Mouse (Mus musculus) erythroid progenitor cell, adult 5-6 weeks (primary cell): ENCODE results near the gene Gm11020. TPM values are rescaled to one million over a fixed set of nuclear protein-coding genes. Genes with fewer than 3 reads are reported as not detected.

Source experiments
- ATAC-seq: replicated peaks from 2 replicates; pipeline ENCODE4 v1.8.0; 2016; ENCODE audit warnings: moderate number of reproducible peaks, mild to moderate bottlenecking, moderate TSS enrichment, inconsistent platforms; ENCODE audit not compliant: poor library complexity, low FRiP score, severe bottlenecking
- total RNA-seq, 2 experiments: library from RNA; stranded (forward) in 1 of 2; stranded (reverse) in 1 of 2; fragments of 150-400 nt in 1 of 2; fragments of 186-747, 209-891 nt in 1 of 2; gene quantifications; 2 replicates each; pipeline versions ENCODE4 v1.2.3 to v1.2.4; 2015 to 2017; ENCODE audit warnings: low replicate concordance in 2 of 2

Gm11020 gene
- total RNA-seq, 2 experiments from 2014 or later, result not detected

GRCm38 (mm10) chr8:104341106-104341561, 19.8 kb downstream of the Gm11020 start:
- no peak for ATAC-seq

- no peak for ATAC-seq
Observed at GRCm38 (mm10) chr8:104341678-104342077, 20.3 kb downstream of the Gm11020 start.

GRCm38 (mm10) chr8:104342426-104342825, 21.1 kb downstream of the Gm11020 start:
- no peak for ATAC-seq

GRCm38 (mm10) chr8:104343957-104344356, 22.6 kb downstream of the Gm11020 start:
- peak; percentile 76 for ATAC-seq

- ATAC-seq, result no peak
Observed at GRCm38 (mm10) chr8:104344622-104345021, 23.3 kb downstream of the Gm11020 start.

- no peak for ATAC-seq
Observed at GRCm38 (mm10) chr8:104346706-104347105, 25.3 kb downstream of the Gm11020 start.

- ATAC-seq, result no peak
Observed at GRCm38 (mm10) chr8:104348971-104349370, 27.6 kb downstream of the Gm11020 start.

- ATAC-seq, result no peak
Observed at GRCm38 (mm10) chr8:104350047-104350446, 28.7 kb downstream of the Gm11020 start.

- ATAC-seq, result no peak
Observed at GRCm38 (mm10) chr8:104353186-104353585, 31.8 kb downstream of the Gm11020 start.

GRCm38 (mm10) chr8:104354504-104354903, 33.1 kb downstream of the Gm11020 start:
- no peak for ATAC-seq

- no peak for ATAC-seq
Observed at GRCm38 (mm10) chr8:104358637-104359036, 37.3 kb downstream of the Gm11020 start.

GRCm38 (mm10) chr8:104359778-104360456, 38.5 kb downstream of the Gm11020 start:
- no peak for ATAC-seq

- ATAC-seq, result no peak
Observed at GRCm38 (mm10) chr8:104365695-104366094, 44.3 kb downstream of the Gm11020 start.

- ATAC-seq, result no peak
Observed at GRCm38 (mm10) chr8:104367398-104367797, 46.0 kb downstream of the Gm11020 start.

- no peak for ATAC-seq
Observed at GRCm38 (mm10) chr8:104369591-104369990, 48.2 kb downstream of the Gm11020 start.

GRCm38 (mm10) chr8:104370071-104370470, 48.7 kb downstream of the Gm11020 start:
- no peak for ATAC-seq

- no peak for ATAC-seq
Observed at GRCm38 (mm10) chr8:104371121-104371520, 49.8 kb downstream of the Gm11020 start.

Other genes starting within 250 kb of the Gm11020 start
- not detected in 2 replicates for gene Cdh5, start 219.9 kb upstream of the Gm11020 start, total RNA-seq (2015; ENCODE audit: low replicate concordance)
- not detected in 2 replicates for gene Cdh5, start 219.9 kb upstream of the Gm11020 start, total RNA-seq (2017; ENCODE audit: low replicate concordance)
- not detected in 2 replicates for gene Bean1, start 151.1 kb upstream of the Gm11020 start, total RNA-seq (2015; ENCODE audit: low replicate concordance)
- gene Bean1, start 151.1 kb upstream of the Gm11020 start, total RNA-seq (2017; ENCODE audit: low replicate concordance), result not detected in 2 replicates
- gene Tk2, start 73.0 kb upstream of the Gm11020 start, total RNA-seq (2015; ENCODE audit: low replicate concordance), result 5.4 and 5.9 TPM in 2 replicates
- 4.1 and 6.7 TPM in 2 replicates for gene Tk2, start 73.0 kb upstream of the Gm11020 start, total RNA-seq (2017; ENCODE audit: low replicate concordance)
- 28.1 and 44.4 TPM in 2 replicates for gene Cklf, start 70.7 kb upstream of the Gm11020 start, total RNA-seq (2015; ENCODE audit: low replicate concordance)
- gene Cklf, start 70.7 kb upstream of the Gm11020 start, total RNA-seq (2017; ENCODE audit: low replicate concordance), result 13.5 and 23.4 TPM in 2 replicates
- gene Cmtm2a, start 28.4 kb upstream of the Gm11020 start, total RNA-seq (2015; ENCODE audit: low replicate concordance), result not detected in 2 replicates
- not detected in 2 replicates for gene Cmtm2a, start 28.4 kb upstream of the Gm11020 start, total RNA-seq (2017; ENCODE audit: low replicate concordance)
- gene Gm45711, start 11.5 kb upstream of the Gm11020 start, total RNA-seq (2015; ENCODE audit: low replicate concordance), result not detected in 2 replicates
- not detected in 2 replicates for gene Gm45711, start 11.5 kb upstream of the Gm11020 start, total RNA-seq (2017; ENCODE audit: low replicate concordance)
- gene Cmtm1, start 11.4 kb upstream of the Gm11020 start, total RNA-seq (2015; ENCODE audit: low replicate concordance), result not detected in 2 replicates
- not detected in 2 replicates for gene Cmtm1, start 11.4 kb upstream of the Gm11020 start, total RNA-seq (2017; ENCODE audit: low replicate concordance)
- not detected in 2 replicates for gene Cmtm2b, start 663 bp downstream of the Gm11020 start, total RNA-seq (2015; ENCODE audit: low replicate concordance)
- gene Cmtm2b, start 663 bp downstream of the Gm11020 start, total RNA-seq (2017; ENCODE audit: low replicate concordance), result not detected in 2 replicates
- gene Cmtm3, start 17.8 kb downstream of the Gm11020 start, total RNA-seq (2015; ENCODE audit: low replicate concordance), result 2.9 and 10.8 TPM in 2 replicates
- 6.0 TPM in 1 of 2 replicates, not detected in the other for gene Cmtm3, start 17.8 kb downstream of the Gm11020 start, total RNA-seq (2017; ENCODE audit: low replicate concordance)
- gene Cmtm4, start 74.2 kb downstream of the Gm11020 start, total RNA-seq (2015; ENCODE audit: low replicate concordance), result 0.36 TPM in 1 of 2 replicates, not detected in the other
- gene Cmtm4, start 74.2 kb downstream of the Gm11020 start, total RNA-seq (2017; ENCODE audit: low replicate concordance), result under 0.01 and 1.0 TPM in 2 replicates
- 24.1 and 34.4 TPM in 2 replicates for gene Dync1li2, start 121.5 kb downstream of the Gm11020 start, total RNA-seq (2015; ENCODE audit: low replicate concordance)
- 62.9 and 69.6 TPM in 2 replicates for gene Dync1li2, start 121.5 kb downstream of the Gm11020 start, total RNA-seq (2017; ENCODE audit: low replicate concordance)
- gene Terb1, start 188.3 kb downstream of the Gm11020 start, total RNA-seq (2015; ENCODE audit: low replicate concordance), result not detected in 2 replicates
- gene Terb1, start 188.3 kb downstream of the Gm11020 start, total RNA-seq (2017; ENCODE audit: low replicate concordance), result not detected in 2 replicates
- gene Nae1, start 213.1 kb downstream of the Gm11020 start, total RNA-seq (2015; ENCODE audit: low replicate concordance), result 52.8 and 59.8 TPM in 2 replicates
- 57.4 and 77.1 TPM in 2 replicates for gene Nae1, start 213.1 kb downstream of the Gm11020 start, total RNA-seq (2017; ENCODE audit: low replicate concordance)
- not detected in 2 replicates for gene Car7, start 213.1 kb downstream of the Gm11020 start, total RNA-seq (2015; ENCODE audit: low replicate concordance)
- not detected in 2 replicates for gene Car7, start 213.1 kb downstream of the Gm11020 start, total RNA-seq (2017; ENCODE audit: low replicate concordance)